Mouse (Mus musculus): Measurements from ENCODE around the gene Srrd. TPM values are rescaled to one million over a fixed set of nuclear protein-coding genes. Genes with fewer than 3 reads are reported as not detected.

The Srrd gene
- 42.3 and 51.0 TPM in 2 replicates for polyA plus RNA-seq (2014; fragmentation: Nextera tagmentation; extraction: Ambion mirVana)

GRCm38 (mm10) chr5:112342463-112343204 lies at the start of gene Srrd, which contains the start of gene Hps4:
Srrd (minus strand) TSS chr5:112343040.
Hps4 (plus strand) TSS chr5:112343083.
- H3K9me3 ChIP-seq (ENCODE audit: low read depth, low read length): no peaks in the 10 kb centered on the region

GRCm38 (mm10) chr5:112391676-112392323 lies 49.0 kb upstream of the Srrd start:
- peaks cover 13% of the 10 kb centered on the region; the same call in 1 of the 2 replicates for H3K27me3 ChIP-seq (ENCODE audit: insufficient read depth, low read length)
- no peak overlapping the region for H3K27ac ChIP-seq (ENCODE audit: low read depth)
- no peak overlapping the region for H3K4me2 ChIP-seq
- H3K9me3 ChIP-seq (ENCODE audit: low read depth, low read length): no peaks in the 10 kb centered on the region
- DNase-seq (no peak), ATAC-seq (ENCODE audit: insufficient read depth) (no peak)
- TF ChIP-seq CTCF (IDR thresholded peaks at IDR 0.05; ENCODE audit: low read depth): no peak
- H3K36me3 ChIP-seq (ENCODE audit: insufficient read depth): no peaks in the 10 kb centered on the region
- no peaks in the 10 kb centered on the region for H3K4me1 ChIP-seq (ENCODE audit: insufficient read depth)
- no peak overlapping the region for H3K4me3 ChIP-seq (ENCODE audit: low read depth, low read length)
- 63% methylated on average over 27 of the region's 27 CpGs for WGBS
- H3K9ac ChIP-seq: no peak overlapping the region

More at GRCm38 (mm10) chr5:112342463-112343204, at the start of gene Srrd, which contains the start of gene Hps4:
- Histone ChIP-seq H3K36me3 (ENCODE audit: insufficient read depth) (peaks cover 42% of the 10 kb centered on the region), H3K4me1 (ENCODE audit: insufficient read depth) (0 out of 2 replicates have a peak, but pooled peaks cover 3% of the 10 kb centered on the region), H3K4me3 (ENCODE audit: low read depth, low read length) (peak within 1 kb of the TSS; percentile 92), H3K27me3 (ENCODE audit: insufficient read depth, low read length) (no peaks in the 10 kb centered on the region), H3K27ac (ENCODE audit: low read depth) (peak within 1 kb of the TSS; percentile 54; the same call in 1 of the 2 replicates), H3K4me2 (peak within 1 kb of the TSS; percentile 84), H3K9ac (peak within 1 kb of the TSS; percentile 88)
- DNase-seq (peak; percentile 92), ATAC-seq (ENCODE audit: insufficient read depth) (peak; percentile 73)
- TF ChIP-seq CTCF (IDR thresholded peaks at IDR 0.05; ENCODE audit: low read depth): no peak
- WGBS: 2% methylated on average over 64 of the region's 64 CpGs

DNA sequence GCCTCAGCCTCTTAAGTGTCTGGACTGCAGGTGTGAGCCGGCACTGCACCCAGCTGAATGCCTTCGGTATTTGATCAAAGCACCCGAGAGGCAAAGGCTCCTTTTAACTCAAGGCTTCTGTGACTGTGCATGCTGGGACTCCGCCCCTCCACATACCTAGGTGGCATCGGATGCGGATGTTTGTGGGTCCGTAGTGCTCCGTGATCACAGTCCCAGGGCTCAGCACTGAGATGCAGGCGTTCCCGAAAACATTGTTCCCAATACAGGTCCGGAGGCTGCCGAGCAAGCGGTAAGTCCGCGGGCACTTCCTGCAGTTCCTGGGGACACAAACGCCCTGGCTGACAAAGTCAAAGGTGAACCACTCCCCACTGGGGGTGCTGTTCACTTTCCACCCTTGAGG lies 48.2 kb upstream of the Srrd start:
- H3K4me3 ChIP-seq (ENCODE audit: low read depth, low read length): no peak overlapping the region
- peaks cover 13% of the 10 kb centered on the region; the same call in 1 of the 2 replicates for H3K27me3 ChIP-seq (ENCODE audit: insufficient read depth, low read length)
- WGBS: 45% methylated on average over 16 of the region's 16 CpGs
- DNase-seq: no peak
- no peak overlapping the region for H3K4me2 ChIP-seq
- no peak overlapping the region for H3K27ac ChIP-seq (ENCODE audit: low read depth)
- H3K4me1 ChIP-seq (ENCODE audit: insufficient read depth): no peaks in the 10 kb centered on the region
- no peak for ATAC-seq (ENCODE audit: insufficient read depth)
- H3K9me3 ChIP-seq (ENCODE audit: low read depth, low read length): no peaks in the 10 kb centered on the region
- H3K9ac ChIP-seq: no peak overlapping the region
- TF ChIP-seq CTCF (IDR thresholded peaks at IDR 0.05; ENCODE audit: low read depth): no peak
- H3K36me3 ChIP-seq (ENCODE audit: insufficient read depth): no peaks in the 10 kb centered on the region

DNA sequence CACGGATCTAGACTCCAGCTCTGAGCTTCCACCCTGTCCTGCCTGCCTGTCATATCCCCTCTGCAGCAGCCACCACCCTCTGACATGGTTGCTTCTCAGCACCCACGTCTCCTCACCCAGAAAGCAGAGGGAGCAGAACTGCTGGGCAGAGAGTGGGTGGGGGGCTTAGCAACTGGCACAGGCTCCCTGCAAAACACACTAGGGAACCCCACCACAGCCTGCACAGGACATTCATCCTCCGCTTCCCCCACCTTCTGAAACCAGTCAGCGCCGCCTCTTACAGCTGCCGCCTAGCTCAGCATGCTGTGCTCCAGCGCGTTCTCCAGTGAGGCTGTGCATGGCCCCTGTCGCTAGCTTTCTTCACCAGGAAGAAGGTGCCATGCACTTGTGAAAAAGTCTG lies 46.5 kb upstream of the Srrd start:
- peaks cover 11% of the 10 kb centered on the region; the same call in 1 of the 2 replicates for H3K27me3 ChIP-seq (ENCODE audit: insufficient read depth, low read length)
- ATAC-seq (ENCODE audit: insufficient read depth) (no peak), DNase-seq (no peak)
- no peaks in the 10 kb centered on the region for H3K9me3 ChIP-seq (ENCODE audit: low read depth, low read length)
- no peak overlapping the region for H3K4me2 ChIP-seq
- 78% methylated on average over 9 of the region's 9 CpGs for WGBS
- no peak for TF ChIP-seq CTCF (IDR thresholded peaks at IDR 0.05; ENCODE audit: low read depth)
- no peaks in the 10 kb centered on the region for H3K4me1 ChIP-seq (ENCODE audit: insufficient read depth)
- H3K27ac ChIP-seq (ENCODE audit: low read depth): no peak overlapping the region
- H3K4me3 ChIP-seq (ENCODE audit: low read depth, low read length): no peak overlapping the region
- H3K9ac ChIP-seq: no peak overlapping the region
- no peaks in the 10 kb centered on the region for H3K36me3 ChIP-seq (ENCODE audit: insufficient read depth)

- Histone ChIP-seq H3K9me3 (ENCODE audit: low read depth, low read length) (no peaks in the 10 kb centered on the region), H3K4me3 (ENCODE audit: low read depth, low read length) (no peak overlapping the region)
- ATAC-seq (ENCODE audit: insufficient read depth): no peak; the same call in 1 of the 2 replicates
These were observed 43.1 kb upstream of the Srrd start for GRCm38 (mm10) chr5:112385973-112386372.

GRCm38 (mm10) chr5:112384805-112385472 lies 42.1 kb upstream of the Srrd start:
- no peak for TF ChIP-seq CTCF (IDR thresholded peaks at IDR 0.05; ENCODE audit: low read depth)
- Histone ChIP-seq H3K4me2 (no peak overlapping the region), H3K4me3 (ENCODE audit: low read depth, low read length) (no peak overlapping the region), H3K27ac (ENCODE audit: low read depth) (no peak overlapping the region), H3K9ac (no peak overlapping the region), H3K36me3 (ENCODE audit: insufficient read depth) (no peaks in the 10 kb centered on the region), H3K27me3 (ENCODE audit: insufficient read depth, low read length) (no peaks in the 10 kb centered on the region), H3K9me3 (ENCODE audit: low read depth, low read length) (no peaks in the 10 kb centered on the region), H3K4me1 (ENCODE audit: insufficient read depth) (no peaks in the 10 kb centered on the region)
- DNase-seq (no peak), ATAC-seq (ENCODE audit: insufficient read depth) (no peak)
- 89% methylated on average over 13 of the region's 13 CpGs for WGBS

More at GRCm38 (mm10) chr5:112385973-112386372, 43.1 kb upstream of the Srrd start:
- DNase-seq: no peak
- Histone ChIP-seq H3K27ac (ENCODE audit: low read depth) (no peak overlapping the region), H3K4me2 (no peak overlapping the region), H3K4me1 (ENCODE audit: insufficient read depth) (no peaks in the 10 kb centered on the region), H3K27me3 (ENCODE audit: insufficient read depth, low read length) (no peaks in the 10 kb centered on the region), H3K36me3 (ENCODE audit: insufficient read depth) (no peaks in the 10 kb centered on the region), H3K9ac (no peak overlapping the region)
- no peak for TF ChIP-seq CTCF (IDR thresholded peaks at IDR 0.05; ENCODE audit: low read depth)
- WGBS: 58% methylated on average over 2 of the region's 2 CpGs

Measured in lung, embryonic 14.5 days (tissue).